Mouse (Mus musculus): Measurements from ENCODE around the gene Slfn3. TPM values are rescaled to one million over a fixed set of nuclear protein-coding genes. Genes with fewer than 3 reads are reported as not detected.
"Not testable (repeated sequence)": the region's sequence is repeated elsewhere in the genome, so short reads cannot be mapped to it uniquely, and the experiment has no call there.

Gene Slfn3
- polyA plus RNA-seq, 1 experiment from 2014 or later, result 0.80 TPM

GRCm38 (mm10) chr11:83227926-83228723, 37.0 kb downstream of the Slfn3 start:
- Histone ChIP-seq H3K27ac (no peak overlapping the region), H3K4me2 (replicated peaks) (no peak overlapping the region), H3K4me3 (replicated peaks) (no peak overlapping the region), H3K27me3 (replicated peaks) (no peaks in the 10 kb centered on the region), H3K9me3 (no peaks in the 10 kb centered on the region), H3K36me3 (no peaks in the 10 kb centered on the region), H3K4me1 (replicated peaks) (no peaks in the 10 kb centered on the region), H3K9ac (no peak overlapping the region)
- WGBS, result 84% methylated on average over 7 of the region's 7 CpGs
- ATAC-seq, result no peak

GRCm38 (mm10) chr11:83230966-83231365, 39.8 kb downstream of the Slfn3 start:
- Histone ChIP-seq H3K9me3 (no peaks in the 10 kb centered on the region), H3K9ac (no peak overlapping the region), H3K27ac (no peak overlapping the region), H3K4me3 (replicated peaks) (no peak overlapping the region), H3K27me3 (replicated peaks) (no peaks in the 10 kb centered on the region), H3K4me1 (replicated peaks) (no peaks in the 10 kb centered on the region), H3K36me3 (no peaks in the 10 kb centered on the region), H3K4me2 (replicated peaks) (no peak overlapping the region)
- no peak for ATAC-seq
- WGBS, result 55% methylated on average over 3 of the region's 3 CpGs

- H3K27ac ChIP-seq; ATAC-seq; H3K9me3 ChIP-seq; H3K4me2 ChIP-seq (replicated peaks); H3K4me1 ChIP-seq (replicated peaks); H3K36me3 ChIP-seq; H3K4me3 ChIP-seq (replicated peaks); H3K27me3 ChIP-seq (replicated peaks); H3K9ac ChIP-seq: not testable (repeated sequence)
- 46% methylated on average over 5 of the region's 5 CpGs for WGBS
Observed at GRCm38 (mm10) chr11:83233621-83234020, 42.5 kb downstream of the Slfn3 start.

- not testable (repeated sequence) for H3K4me1 ChIP-seq (replicated peaks); H3K9ac ChIP-seq; H3K36me3 ChIP-seq; H3K27ac ChIP-seq; ATAC-seq; H3K4me3 ChIP-seq (replicated peaks); H3K9me3 ChIP-seq; H3K4me2 ChIP-seq (replicated peaks); H3K27me3 ChIP-seq (replicated peaks)
- WGBS, result 78% methylated on average over 9 of the region's 9 CpGs
Observed at GRCm38 (mm10) chr11:83237390-83237789, 46.3 kb downstream of the Slfn3 start.

- WGBS, result 88% methylated on average over 2 of the region's 2 CpGs
- Histone ChIP-seq H3K4me1 (replicated peaks) (no peaks in the 10 kb centered on the region), H3K27me3 (replicated peaks) (no peaks in the 10 kb centered on the region), H3K27ac (no peak overlapping the region), H3K9me3 (no peaks in the 10 kb centered on the region), H3K36me3 (no peaks in the 10 kb centered on the region), H3K4me2 (replicated peaks) (no peak overlapping the region), H3K9ac (no peak overlapping the region), H3K4me3 (replicated peaks) (no peak overlapping the region)
- ATAC-seq, result no peak
Observed at GRCm38 (mm10) chr11:83238389-83238788, 47.3 kb downstream of the Slfn3 start.

GRCm38 (mm10) chr11:83239811-83240210, 48.7 kb downstream of the Slfn3 start:
- no peak overlapping the region for H3K4me3 ChIP-seq (replicated peaks)
- 22% methylated on average over 2 of the region's 2 CpGs for WGBS
- no peak overlapping the region for H3K4me2 ChIP-seq (replicated peaks)
- no peak overlapping the region for H3K9ac ChIP-seq
- H3K36me3 ChIP-seq, result no peaks in the 10 kb centered on the region
- H3K9me3 ChIP-seq, result no peaks in the 10 kb centered on the region
- no peak overlapping the region for H3K27ac ChIP-seq
- H3K4me1 ChIP-seq (replicated peaks), result no peaks in the 10 kb centered on the region
- ATAC-seq, result no peak
- no peaks in the 10 kb centered on the region for H3K27me3 ChIP-seq (replicated peaks)

- not testable (repeated sequence) for H3K4me1 ChIP-seq (replicated peaks); H3K36me3 ChIP-seq; ATAC-seq; H3K4me3 ChIP-seq (replicated peaks); H3K9ac ChIP-seq; H3K9me3 ChIP-seq; H3K4me2 ChIP-seq (replicated peaks); H3K27me3 ChIP-seq (replicated peaks); H3K27ac ChIP-seq
- WGBS, result 42% methylated on average over 5 of the region's 5 CpGs
Observed at GRCm38 (mm10) chr11:83257211-83257610, 66.1 kb downstream of the Slfn3 start.

GRCm38 (mm10) chr11:83262673-83263072, 71.5 kb downstream of the Slfn3 start:
- H3K36me3 ChIP-seq, result no peaks in the 10 kb centered on the region
- H3K9me3 ChIP-seq, result no peaks in the 10 kb centered on the region
- H3K27ac ChIP-seq, result no peak overlapping the region
- no peak overlapping the region for H3K4me3 ChIP-seq (replicated peaks)
- H3K27me3 ChIP-seq (replicated peaks), result no peaks in the 10 kb centered on the region
- no peak overlapping the region for H3K9ac ChIP-seq
- H3K4me1 ChIP-seq (replicated peaks), result no peaks in the 10 kb centered on the region
- no peak for ATAC-seq
- no peak overlapping the region for H3K4me2 ChIP-seq (replicated peaks)
- 85% methylated on average over 1 of the region's 1 CpGs for WGBS

- H3K9me3 ChIP-seq, result no peaks in the 10 kb centered on the region
- H3K27ac ChIP-seq, result no peak overlapping the region
- no peaks in the 10 kb centered on the region for H3K4me1 ChIP-seq (replicated peaks)
- no peaks in the 10 kb centered on the region for H3K27me3 ChIP-seq (replicated peaks)
- H3K36me3 ChIP-seq, result no peaks in the 10 kb centered on the region
- no peak overlapping the region for H3K9ac ChIP-seq
- H3K4me3 ChIP-seq (replicated peaks), result no peak overlapping the region
- ATAC-seq, result no peak
- 60% methylated on average over 3 of the region's 3 CpGs for WGBS
- no peak overlapping the region for H3K4me2 ChIP-seq (replicated peaks)
Observed at GRCm38 (mm10) chr11:83263146-83263545, 72.0 kb downstream of the Slfn3 start.

Other genes starting within 250 kb of the Slfn3 start
- 1.9 TPM in 2 replicates for gene Slfn5, start 240.0 kb upstream of the Slfn3 start, polyA plus RNA-seq (2015; fragmentation: Nextera tagmentation; extraction: Ambion mirVana)
- 19.6 and 20.0 TPM in 2 replicates for gene Slfn9, start 199.5 kb upstream of the Slfn3 start, polyA plus RNA-seq (2015; fragmentation: Nextera tagmentation; extraction: Ambion mirVana)
- 0.45 and 0.54 TPM in 2 replicates for gene Slfn8, start 170.5 kb upstream of the Slfn3 start, polyA plus RNA-seq (2015; fragmentation: Nextera tagmentation; extraction: Ambion mirVana)
- gene Slfn2, start 126.2 kb upstream of the Slfn3 start, polyA plus RNA-seq (2015; fragmentation: Nextera tagmentation; extraction: Ambion mirVana), result 4.7 and 7.1 TPM in 2 replicates
- gene Slfn1, start 74.5 kb upstream of the Slfn3 start, polyA plus RNA-seq (2015; fragmentation: Nextera tagmentation; extraction: Ambion mirVana), result 0.49 and 0.66 TPM in 2 replicates
- 0.06 and 0.15 TPM in 2 replicates for gene Slfn4, start 16.1 kb upstream of the Slfn3 start, polyA plus RNA-seq (2015; fragmentation: Nextera tagmentation; extraction: Ambion mirVana)
- 0.34 and 0.88 TPM in 2 replicates for gene Slfn14, start 95.4 kb downstream of the Slfn3 start, polyA plus RNA-seq (2015; fragmentation: Nextera tagmentation; extraction: Ambion mirVana)
- 48.1 and 51.0 TPM in 2 replicates for gene Ap2b1, start 107.7 kb downstream of the Slfn3 start, polyA plus RNA-seq (2015; fragmentation: Nextera tagmentation; extraction: Ambion mirVana)
- gene Pex12, start 111.3 kb downstream of the Slfn3 start, polyA plus RNA-seq (2015; fragmentation: Nextera tagmentation; extraction: Ambion mirVana), result 13.8 and 16.4 TPM in 2 replicates
- gene Rasl10b, start 217.8 kb downstream of the Slfn3 start, polyA plus RNA-seq (2015; fragmentation: Nextera tagmentation; extraction: Ambion mirVana), result 2.3 and 2.6 TPM in 2 replicates
- 0.13 TPM in 1 of 2 replicates, not detected in the other for gene Gas2l2, start 238.1 kb downstream of the Slfn3 start, polyA plus RNA-seq (2015; fragmentation: Nextera tagmentation; extraction: Ambion mirVana)
- gene 1700020L24Rik, start 246.3 kb downstream of the Slfn3 start, polyA plus RNA-seq (2015; fragmentation: Nextera tagmentation; extraction: Ambion mirVana), result 0.76 and 0.87 TPM in 2 replicates

Measured in intestine, embryonic 15.5 days (tissue).